Mouse (Mus musculus) hindbrain, embryonic 13.5 days (tissue): ENCODE data around the gene Wars2. TPM values are rescaled to one million over a fixed set of nuclear protein-coding genes. Genes with fewer than 3 reads are reported as not detected.

Experiments used
- ATAC-seq: fragments of 200-750 bp; cut with Nextera tagmentation; 2 replicates; pipeline ENCODE4 v1.8.0; 2017; ENCODE audit warnings: moderate TSS enrichment; ENCODE audit not compliant: low FRiP score
- H3K27ac ChIP-seq: fragments of 300-500 bp; sonication (generic); 2 replicates; pipeline ENCODE4 v1.5.1; 2015; ENCODE audit warnings: inconsistent platforms, mild to moderate bottlenecking, moderate library complexity
- H3K27me3 ChIP-seq: fragments of 300-500 bp; sonication (generic); 2 replicates; pipeline ENCODE4 v1.6.1; 2015; ENCODE audit warnings: mild to moderate bottlenecking, inconsistent platforms
- H3K36me3 ChIP-seq: fragments of 300-500 bp; sonication (generic); 2 replicates; pipeline ENCODE4 v1.6.1; 2015; ENCODE audit warnings: mild to moderate bottlenecking, inconsistent platforms
- H3K4me1 ChIP-seq: fragments of 300-500 bp; sonication (generic); replicated peaks from 2 replicates; pipeline ENCODE4 v1.6.1; 2015; ENCODE audit warnings: inconsistent platforms
- H3K4me2 ChIP-seq: fragments of 300-500 bp; sonication (generic); 2 replicates; pipeline ENCODE4 v1.6.1; 2015; ENCODE audit warnings: inconsistent platforms, mild to moderate bottlenecking, moderate library complexity
- H3K4me3 ChIP-seq: fragments of 300-500 bp; sonication (generic); 2 replicates; pipeline ENCODE4 v1.5.1; 2015; ENCODE audit warnings: mild to moderate bottlenecking, inconsistent platforms
- H3K9ac ChIP-seq: fragments of 300-500 bp; sonication (generic); 2 replicates; pipeline ENCODE4 v1.6.1; 2015; ENCODE audit warnings: mild to moderate bottlenecking, inconsistent platforms
- H3K9me3 ChIP-seq: fragments of 300-500 bp; sonication (generic); 2 replicates; pipeline ENCODE4 v1.6.1; 2016; ENCODE audit warnings: inconsistent platforms
- WGBS: fragments of 180-500 bp; shearing (Covaris S2); methylation state at CpG from one replicate; pipeline ENCODE4 v1.1.7; 2015; 5-methylcytosine and 5-hydroxymethylcytosine counted together
- polyA plus RNA-seq: library from polyadenylated mRNA; unstranded; fragments of >200 nt; fragmentation: Nextera tagmentation; extraction: Ambion mirVana; gene quantifications from 2 replicates; pipeline ENCODE4 v1.2.1, GENCODE M21; 2015

The Wars2 gene
- 4.6 and 5.1 TPM in 2 replicates for polyA plus RNA-seq

GRCm38 (mm10) chr3:99140940-99141854, at the start of gene Wars2:
Wars2 (plus strand) TSS chr3:99141068.
- Histone ChIP-seq H3K9ac (peak within 1 kb of the TSS; percentile 68), H3K36me3 (no peaks in the 10 kb centered on the region), H3K4me3 (peak within 1 kb of the TSS; percentile 54), H3K27ac (peak within 1 kb of the TSS; percentile 94), H3K9me3 (no peaks in the 10 kb centered on the region), H3K4me2 (peak within 1 kb of the TSS; percentile 67), H3K27me3 (0 out of 2 replicates have a peak, but pooled peaks cover 7% of the 10 kb centered on the region), H3K4me1 (peaks cover 6% of the 10 kb centered on the region)
- under 1% methylated on average over 57 of the region's 57 CpGs for WGBS
- peak; percentile 100 for ATAC-seq

- no peaks in the 10 kb centered on the region for H3K27me3 ChIP-seq
- no peak for ATAC-seq
- no peak overlapping the region for H3K27ac ChIP-seq
Measured at GRCm38 (mm10) chr3:99096816-99097215, 44.1 kb upstream of the Wars2 start.

GRCm38 (mm10) chr3:99110353-99111213, 30.3 kb upstream of the Wars2 start:
- Histone ChIP-seq H3K27ac (no peak overlapping the region), H3K9me3 (no peaks in the 10 kb centered on the region), H3K4me2 (no peak overlapping the region), H3K36me3 (no peaks in the 10 kb centered on the region), H3K9ac (no peak overlapping the region), H3K4me1 (no peaks in the 10 kb centered on the region), H3K27me3 (no peaks in the 10 kb centered on the region), H3K4me3 (no peak overlapping the region)
- ATAC-seq, result no peak
- 77% methylated on average over 9 of the region's 9 CpGs for WGBS

More at GRCm38 (mm10) chr3:99096816-99097215, 44.1 kb upstream of the Wars2 start:
- 78% methylated on average over 3 of the region's 3 CpGs for WGBS
- Histone ChIP-seq H3K36me3 (no peaks in the 10 kb centered on the region), H3K4me3 (no peak overlapping the region), H3K4me2 (no peak overlapping the region), H3K4me1 (no peaks in the 10 kb centered on the region), H3K9me3 (no peaks in the 10 kb centered on the region), H3K9ac (no peak overlapping the region)

GRCm38 (mm10) chr3:99111214-99111608, 29.7 kb upstream of the Wars2 start:
- Histone ChIP-seq H3K4me2 (no peak overlapping the region), H3K36me3 (no peaks in the 10 kb centered on the region), H3K9me3 (no peaks in the 10 kb centered on the region), H3K27ac (no peak overlapping the region), H3K27me3 (no peaks in the 10 kb centered on the region), H3K9ac (no peak overlapping the region), H3K4me1 (no peaks in the 10 kb centered on the region), H3K4me3 (no peak overlapping the region)
- 84% methylated on average over 5 of the region's 5 CpGs for WGBS
- ATAC-seq, result no peak

GRCm38 (mm10) chr3:99113266-99113837, 27.5 kb upstream of the Wars2 start:
- 85% methylated on average over 7 of the region's 7 CpGs for WGBS
- Histone ChIP-seq H3K27me3 (no peaks in the 10 kb centered on the region), H3K4me1 (no peaks in the 10 kb centered on the region), H3K4me3 (no peak overlapping the region), H3K4me2 (no peak overlapping the region), H3K36me3 (no peaks in the 10 kb centered on the region), H3K9me3 (no peaks in the 10 kb centered on the region), H3K9ac (no peak overlapping the region), H3K27ac (no peak overlapping the region)
- ATAC-seq, result no peak

- H3K4me1 ChIP-seq, result no peaks in the 10 kb centered on the region
- WGBS, result 84% methylated on average over 2 of the region's 2 CpGs
Measured at GRCm38 (mm10) chr3:99120942-99121341, 19.9 kb upstream of the Wars2 start.

GRCm38 (mm10) chr3:99130521-99130920, 10.3 kb upstream of the Wars2 start:
- ATAC-seq, result no peak
- 89% methylated on average over 1 of the region's 1 CpGs for WGBS
- Histone ChIP-seq H3K9ac (no peak overlapping the region), H3K4me2 (no peak overlapping the region), H3K9me3 (no peaks in the 10 kb centered on the region), H3K27me3 (no peaks in the 10 kb centered on the region), H3K4me3 (no peak overlapping the region), H3K36me3 (no peaks in the 10 kb centered on the region), H3K4me1 (no peaks in the 10 kb centered on the region), H3K27ac (no peak overlapping the region)

More at GRCm38 (mm10) chr3:99120942-99121341, 19.9 kb upstream of the Wars2 start:
- Histone ChIP-seq H3K9ac (no peak overlapping the region), H3K36me3 (no peaks in the 10 kb centered on the region), H3K9me3 (no peaks in the 10 kb centered on the region), H3K27ac (no peak overlapping the region), H3K4me2 (no peak overlapping the region), H3K4me3 (no peak overlapping the region), H3K27me3 (no peaks in the 10 kb centered on the region)
- no peak for ATAC-seq

GRCm38 (mm10) chr3:99131973-99132372, 8.9 kb upstream of the Wars2 start:
- Histone ChIP-seq H3K4me2 (no peak overlapping the region), H3K4me3 (no peak overlapping the region), H3K9ac (no peak overlapping the region), H3K27me3 (no peaks in the 10 kb centered on the region), H3K4me1 (no peaks in the 10 kb centered on the region), H3K27ac (no peak overlapping the region), H3K36me3 (no peaks in the 10 kb centered on the region), H3K9me3 (no peaks in the 10 kb centered on the region)
- 94% methylated on average over 4 of the region's 4 CpGs for WGBS
- no peak for ATAC-seq

GRCm38 (mm10) chr3:99133913-99134312, 7.0 kb upstream of the Wars2 start:
- Histone ChIP-seq H3K4me3 (no peak overlapping the region), H3K9ac (no peak overlapping the region), H3K36me3 (no peaks in the 10 kb centered on the region), H3K4me2 (no peak overlapping the region), H3K27ac (no peak overlapping the region), H3K27me3 (0 out of 2 replicates have a peak, but pooled peaks cover 7% of the 10 kb centered on the region), H3K9me3 (no peaks in the 10 kb centered on the region), H3K4me1 (no peaks in the 10 kb centered on the region)
- no peak for ATAC-seq
- WGBS, result 96% methylated on average over 4 of the region's 4 CpGs

GRCm38 (mm10) chr3:99147886-99148285, 7.0 kb downstream of the Wars2 start:
- Histone ChIP-seq H3K4me3 (no peak overlapping the region), H3K27ac (no peak overlapping the region), H3K27me3 (no peaks in the 10 kb centered on the region), H3K4me2 (no peak overlapping the region), H3K9me3 (no peaks in the 10 kb centered on the region), H3K36me3 (no peaks in the 10 kb centered on the region), H3K4me1 (no peaks in the 10 kb centered on the region), H3K9ac (no peak overlapping the region)
- no peak for ATAC-seq
- 72% methylated on average over 3 of the region's 3 CpGs for WGBS

- Histone ChIP-seq H3K4me2 (no peak overlapping the region), H3K36me3 (no peaks in the 10 kb centered on the region), H3K27me3 (no peaks in the 10 kb centered on the region), H3K9ac (no peak overlapping the region), H3K27ac (no peak overlapping the region), H3K4me3 (no peak overlapping the region), H3K4me1 (no peaks in the 10 kb centered on the region), H3K9me3 (no peaks in the 10 kb centered on the region)
- WGBS, result 78% methylated on average over 3 of the region's 3 CpGs
- ATAC-seq, result no peak
Measured at GRCm38 (mm10) chr3:99149035-99149434, 8.2 kb downstream of the Wars2 start.

- H3K9me3 ChIP-seq, result 0 out of 2 replicates have a peak, but pooled peaks cover 8% of the 10 kb centered on the region
- H3K27ac ChIP-seq, result no peak overlapping the region
- peaks cover 8% of the 10 kb centered on the region for H3K4me1 ChIP-seq
- H3K27me3 ChIP-seq, result no peaks in the 10 kb centered on the region
- no peaks in the 10 kb centered on the region for H3K36me3 ChIP-seq
- ATAC-seq, result no peak
- no peak overlapping the region for H3K4me3 ChIP-seq
- H3K9ac ChIP-seq, result no peak overlapping the region
- no peak overlapping the region for H3K4me2 ChIP-seq
- WGBS, result 83% methylated on average over 4 of the region's 4 CpGs
Measured at GRCm38 (mm10) chr3:99156286-99156685, 15.4 kb downstream of the Wars2 start.
